Mouse (Mus musculus): ENCODE results near the gene Nxpe3. TPM values are rescaled to one million over a fixed set of nuclear protein-coding genes. Genes with fewer than 3 reads are reported as not detected.
A peak's percentile ranks its signal among the peaks of the same experiment; 100 is the strongest.

Nxpe3 gene
- polyA plus RNA-seq, 1 experiment, result 0.90 TPM

DNA sequence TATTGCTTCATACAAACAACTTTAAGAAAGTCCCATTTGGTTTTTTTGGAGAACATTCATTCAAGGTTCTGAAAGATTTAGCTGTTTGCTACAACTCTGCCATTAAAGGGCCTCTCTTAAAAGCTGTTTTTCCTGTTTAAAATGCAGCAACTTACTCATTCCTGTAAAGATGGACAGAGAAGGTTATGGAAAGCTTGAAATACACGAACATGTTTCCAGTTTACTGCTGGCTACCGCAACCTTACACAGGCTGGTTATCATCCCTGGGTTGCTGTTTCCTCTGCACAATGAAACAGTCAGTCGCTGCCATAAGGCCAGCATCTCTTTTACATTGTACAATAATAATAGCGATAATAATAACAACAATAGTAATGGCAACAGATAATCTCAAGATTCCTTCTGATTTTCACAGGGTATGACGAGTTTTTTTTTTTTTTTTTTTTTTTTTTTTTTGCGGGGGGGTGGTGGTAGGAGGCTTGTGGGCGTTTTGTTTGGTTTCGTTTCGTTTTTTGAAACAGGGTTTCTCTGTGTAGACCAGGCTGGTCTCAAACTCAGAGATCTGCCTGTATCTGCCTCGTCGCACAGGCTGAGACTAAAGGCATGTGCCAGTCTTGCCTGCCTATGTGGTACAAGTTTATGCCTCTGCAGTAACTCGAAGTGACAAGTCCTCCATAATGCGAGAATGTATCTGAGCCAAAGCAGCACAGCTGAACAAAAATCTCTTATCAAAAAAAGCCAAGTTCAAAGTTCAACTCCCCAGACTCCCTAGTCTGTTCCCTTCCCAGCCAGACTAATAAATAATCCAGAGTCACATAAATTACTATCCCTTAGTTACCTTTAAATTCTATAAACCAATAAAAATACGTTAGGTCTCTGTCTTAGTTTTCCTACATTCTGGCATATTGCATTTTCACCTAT is 7.0 kb upstream of the Nxpe3 start:
- H3K4me3 ChIP-seq, result no peak overlapping the region
- H3K36me3 ChIP-seq (ENCODE audit: control insufficient read depth, insufficient read depth), result no peaks in the 10 kb centered on the region
- H3K79me2 ChIP-seq (ENCODE audit: control insufficient read depth, insufficient read depth), result no peaks in the 10 kb centered on the region
- H3ac ChIP-seq (ENCODE audit: control insufficient read depth, insufficient read length), result no peak overlapping the region
- no peaks in the 10 kb centered on the region for H3K27me3 ChIP-seq (ENCODE audit: control insufficient read depth, insufficient read depth, insufficient read length)
- no peak for TF ChIP-seq POLR2A (IDR thresholded peaks at IDR 0.05; ENCODE audit: insufficient read length, low read depth)
- no peak for TF ChIP-seq REST (IDR thresholded peaks at IDR 0.05; ENCODE audit: insufficient read depth, insufficient read length)
- no peak for TF ChIP-seq USF1 (IDR thresholded peaks at IDR 0.05; ENCODE audit: low read depth)
- no peak for TF ChIP-seq CEBPB (IDR thresholded peaks at IDR 0.05; ENCODE audit: insufficient read depth, poor library complexity, severe bottlenecking)
- no peak for TF ChIP-seq MYOG (IDR thresholded peaks at IDR 0.05; ENCODE audit: control insufficient read depth in 1 of 3, insufficient read depth in 1 of 3, insufficient read length in 2 of 3, low read depth in 2 of 3)
- no peak for TF ChIP-seq TCF3 (IDR thresholded peaks at IDR 0.05; ENCODE audit: insufficient read length, low read depth)
- TF ChIP-seq TCF12 (IDR thresholded peaks at IDR 0.05; ENCODE audit: insufficient read depth, poor library complexity, severe bottlenecking), result no peak
- no peak for TF ChIP-seq MAX (IDR thresholded peaks at IDR 0.05; ENCODE audit: low read depth)
- TF ChIP-seq MYOD1 (IDR thresholded peaks at IDR 0.05; ENCODE audit: control insufficient read depth in 1 of 3, insufficient read length in 2 of 3, low read depth in 2 of 3), result no peak
- TF ChIP-seq SRF (IDR thresholded peaks at IDR 0.05; ENCODE audit: control insufficient read depth, insufficient read length, low read depth), result no peak
- no peak for TF ChIP-seq POLR2AphosphoS2 (IDR thresholded peaks at IDR 0.05; ENCODE audit: insufficient read length, low read depth)
- TF ChIP-seq E2F4 (IDR thresholded peaks at IDR 0.05; ENCODE audit: insufficient read depth), result no peak
- no peak overlapping the region for H3K4me2 ChIP-seq (ENCODE audit: low read depth)

DNA sequence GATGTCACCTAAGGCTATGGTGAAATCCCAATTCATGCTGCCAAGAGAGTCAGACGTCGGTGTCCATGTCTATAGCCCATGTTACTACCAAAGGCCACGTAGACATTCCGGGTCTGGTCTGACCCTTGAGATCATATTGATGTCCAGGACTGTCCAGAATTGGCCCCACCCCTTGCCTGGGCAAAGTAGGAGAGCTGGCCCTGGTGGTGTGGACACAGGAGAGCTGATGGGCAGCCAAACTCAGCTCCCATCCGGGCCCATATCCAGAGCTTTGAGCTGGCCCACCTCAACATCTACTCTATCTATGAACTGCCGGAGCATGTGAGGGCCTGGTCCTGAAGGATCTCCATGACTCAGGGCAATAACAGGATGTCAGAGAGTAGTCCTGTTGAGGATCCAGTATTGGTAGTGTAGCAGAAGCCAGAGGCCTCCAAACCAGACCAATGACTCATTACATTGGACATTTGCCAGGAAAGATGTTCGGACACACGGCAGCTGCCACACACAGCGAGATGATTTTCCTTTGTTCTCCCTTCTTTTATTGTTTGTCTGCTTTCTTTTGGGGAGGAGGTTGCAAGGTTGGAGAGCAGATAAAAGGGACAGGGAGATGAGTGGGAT is 3.4 kb upstream of the Nxpe3 start:
- Histone ChIP-seq H3K36me3 (ENCODE audit: control insufficient read depth, insufficient read depth) (no peaks in the 10 kb centered on the region), H3K4me3 (no peak overlapping the region), H3K27me3 (ENCODE audit: control insufficient read depth, insufficient read depth, insufficient read length) (no peaks in the 10 kb centered on the region), H3K79me2 (ENCODE audit: control insufficient read depth, insufficient read depth) (peaks cover 4% of the 10 kb centered on the region), H3K4me2 (ENCODE audit: low read depth) (peak overlapping the region; percentile 25), H3ac (ENCODE audit: control insufficient read depth, insufficient read length) (no peak overlapping the region)
- TF ChIP-seq E2F4 (IDR thresholded peaks at IDR 0.05; ENCODE audit: insufficient read depth), result no peak
- TF ChIP-seq MAX (IDR thresholded peaks at IDR 0.05; ENCODE audit: low read depth), result no peak
- TF ChIP-seq MYOG (IDR thresholded peaks at IDR 0.05; ENCODE audit: control insufficient read depth in 1 of 3, insufficient read depth in 1 of 3, insufficient read length in 2 of 3, low read depth in 2 of 3), result peak in 1 of 3 experiments; percentile 6
- TF ChIP-seq SRF (IDR thresholded peaks at IDR 0.05; ENCODE audit: control insufficient read depth, insufficient read length, low read depth), result no peak
- no peak for TF ChIP-seq POLR2A (IDR thresholded peaks at IDR 0.05; ENCODE audit: insufficient read length, low read depth)
- peak in 2 of 3 experiments; percentile 45 to 47 for TF ChIP-seq MYOD1 (IDR thresholded peaks at IDR 0.05; ENCODE audit: control insufficient read depth in 1 of 3, insufficient read length in 2 of 3, low read depth in 2 of 3)
- TF ChIP-seq USF1 (IDR thresholded peaks at IDR 0.05; ENCODE audit: low read depth), result no peak

GRCm38 (mm10) chr16:55895651-55896095 is 588 bp upstream of the Nxpe3 start:
- Histone ChIP-seq H3ac (ENCODE audit: control insufficient read depth, insufficient read length) (peak overlapping the region; percentile 68), H3K4me3 (peak overlapping the region; percentile 44), H3K79me2 (ENCODE audit: control insufficient read depth, insufficient read depth) (peaks cover 4% of the 10 kb centered on the region), H3K27me3 (ENCODE audit: control insufficient read depth, insufficient read depth, insufficient read length) (no peaks in the 10 kb centered on the region), H3K36me3 (ENCODE audit: control insufficient read depth, insufficient read depth) (no peaks in the 10 kb centered on the region), H3K4me2 (ENCODE audit: low read depth) (peak overlapping the region; percentile 83)
- TF ChIP-seq MYOG (IDR thresholded peaks at IDR 0.05; ENCODE audit: control insufficient read depth in 1 of 3, insufficient read depth in 1 of 3, insufficient read length in 2 of 3, low read depth in 2 of 3), result no peak

- Histone ChIP-seq H3ac (ENCODE audit: control insufficient read depth, insufficient read length) (peak overlapping the region; percentile 68), H3K79me2 (ENCODE audit: control insufficient read depth, insufficient read depth) (peaks cover 4% of the 10 kb centered on the region), H3K4me3 (peak overlapping the region; percentile 44), H3K36me3 (ENCODE audit: control insufficient read depth, insufficient read depth) (no peaks in the 10 kb centered on the region), H3K27me3 (ENCODE audit: control insufficient read depth, insufficient read depth, insufficient read length) (no peaks in the 10 kb centered on the region), H3K4me2 (ENCODE audit: low read depth) (peak overlapping the region; percentile 83)
- TF ChIP-seq POLR2A (IDR thresholded peaks at IDR 0.05; ENCODE audit: insufficient read length, low read depth) (no peak), CEBPB (IDR thresholded peaks at IDR 0.05; ENCODE audit: insufficient read depth, poor library complexity, severe bottlenecking) (no peak), REST (IDR thresholded peaks at IDR 0.05; ENCODE audit: insufficient read depth, insufficient read length) (no peak), USF1 (IDR thresholded peaks at IDR 0.05; ENCODE audit: low read depth) (no peak), TCF12 (IDR thresholded peaks at IDR 0.05; ENCODE audit: insufficient read depth, poor library complexity, severe bottlenecking) (no peak), E2F4 (IDR thresholded peaks at IDR 0.05; ENCODE audit: insufficient read depth) (no peak), SRF (IDR thresholded peaks at IDR 0.05; ENCODE audit: control insufficient read depth, insufficient read length, low read depth) (no peak), MYOD1 (IDR thresholded peaks at IDR 0.05; ENCODE audit: control insufficient read depth in 1 of 3, insufficient read length in 2 of 3, low read depth in 2 of 3) (no peak), MAX (IDR thresholded peaks at IDR 0.05; ENCODE audit: low read depth) (no peak), POLR2AphosphoS2 (IDR thresholded peaks at IDR 0.05; ENCODE audit: insufficient read length, low read depth) (no peak)
Measured at GRCm38 (mm10) chr16:55894536-55894892, 571 bp downstream of the Nxpe3 start.
